Mouse (Mus musculus) hindbrain, postnatal 0 days (tissue): Measurements from ENCODE around the gene Zfp652. TPM values are rescaled to one million over a fixed set of nuclear protein-coding genes. Genes with fewer than 3 reads are reported as not detected.

Experiments used
- ATAC-seq: fragments of 200-750 bp; cut with Nextera tagmentation; 2 replicates; pipeline ENCODE4 v1.8.0; 2017; ENCODE audit warnings: mild to moderate bottlenecking, moderate TSS enrichment, moderate library complexity
- DNase-seq: peaks from one replicate; pipeline ENCODE4 v3.0.0-alpha.2; 2015; ENCODE audit warnings: low spot score
- H3K27ac ChIP-seq: fragments of 300-500 bp; sonication (generic); 2 replicates; pipeline ENCODE4 v1.5.1; 2014; ENCODE audit warnings: mild to moderate bottlenecking
- H3K27me3 ChIP-seq: fragments of 300-500 bp; sonication (generic); 2 replicates; pipeline ENCODE4 v1.6.1; 2014; ENCODE audit warnings: low read length, mixed read lengths; ENCODE audit not compliant: insufficient read depth
- H3K36me3 ChIP-seq: fragments of 300-500 bp; sonication (generic); 2 replicates; pipeline ENCODE4 v1.6.1; 2014; ENCODE audit warnings: low read length, mixed read lengths; ENCODE audit not compliant: insufficient read depth
- H3K4me1 ChIP-seq: fragments of 300-500 bp; sonication (generic); 2 replicates; pipeline ENCODE4 v1.6.1; 2014; ENCODE audit warnings: antibody characterized with exemption, low read length, mixed read lengths; ENCODE audit not compliant: insufficient read depth
- H3K4me2 ChIP-seq: fragments of 300-500 bp; sonication (generic); 2 replicates; pipeline ENCODE4 v1.6.1; 2014; ENCODE audit warnings: low read depth, mild to moderate bottlenecking, low read length, moderate library complexity, mixed read lengths
- H3K4me3 ChIP-seq: fragments of 300-500 bp; sonication (generic); 2 replicates; pipeline ENCODE4 v1.5.1; 2014; ENCODE audit warnings: low read length
- H3K9ac ChIP-seq: fragments of 300-500 bp; sonication (generic); replicated peaks from 2 replicates; pipeline ENCODE4 v1.6.1; 2014; ENCODE audit warnings: mild to moderate bottlenecking, low read length, moderate library complexity, mixed read lengths
- H3K9me3 ChIP-seq: fragments of 300-500 bp; sonication (generic); 2 replicates; pipeline ENCODE4 v1.6.1; 2016; ENCODE audit warnings: low read length, mixed read lengths
- CTCF ChIP-seq: IDR thresholded peaks from 2 replicates; pipeline ENCODE4 v1.5.1; 2016; ENCODE audit warnings: antibody characterized with exemption, control low read depth, low read depth
- WGBS: fragments of 180-500 bp; shearing (Covaris S2); extraction: QIAGEN DNeasy Blood & Tissue Kit; methylation state at CpG from one replicate; pipeline ENCODE4 v1.1.7; 2014; 5-methylcytosine and 5-hydroxymethylcytosine counted together
- polyA plus RNA-seq: library from polyadenylated mRNA; unstranded; fragments of >200 nt; fragmentation: Nextera tagmentation; extraction: Ambion mirVana; gene quantifications from 2 replicates; pipeline ENCODE4 v1.2.1, GENCODE M21; 2015
- total RNA-seq: library from RNA; depleted of rRNA; stranded (reverse); fragments of >200 nt; gene quantifications from 2 replicates; pipeline ENCODE4 v1.2.3, GENCODE M21; 2014

The Zfp652 gene
- total and polyA plus RNA-seq, 2 experiments from 2014 or later: 15.2 to 23.0 TPM

DNA sequence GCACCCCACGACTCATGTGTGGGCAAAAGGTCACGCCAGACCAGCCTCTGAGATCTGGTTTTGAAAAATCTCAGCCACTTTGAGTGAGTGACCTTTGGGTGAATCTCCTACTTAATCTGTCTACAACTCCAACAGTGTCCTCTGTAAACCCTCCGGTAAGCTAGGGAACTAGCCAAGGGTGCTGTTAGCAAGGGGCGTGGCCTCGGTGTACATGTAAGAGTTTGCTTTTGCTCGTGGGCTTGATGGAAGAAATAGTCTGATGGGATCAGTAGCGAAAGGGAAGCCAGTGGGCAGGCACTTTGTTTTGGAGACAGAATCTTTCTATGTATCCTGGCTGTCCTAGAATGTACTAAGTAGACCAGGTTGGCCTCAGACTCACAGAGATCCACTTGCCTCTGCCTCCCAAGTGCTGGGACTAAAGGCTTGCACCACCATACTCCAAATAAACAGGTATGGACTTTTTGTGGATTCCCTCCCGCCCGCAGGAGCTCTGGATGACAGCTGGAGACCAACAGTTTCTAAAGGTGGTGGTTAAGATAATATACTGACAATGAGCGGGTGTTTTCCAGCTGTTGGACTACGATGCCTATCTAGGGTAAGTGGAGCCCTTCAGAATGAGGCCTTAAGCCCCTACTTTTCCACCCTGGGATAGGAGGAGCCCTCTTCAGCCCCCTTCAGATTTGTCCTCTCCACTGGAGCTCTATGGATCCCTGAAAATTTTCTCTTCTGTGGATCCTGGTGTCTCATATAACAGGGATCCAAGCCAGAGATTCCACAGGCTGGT lies 115.9 kb downstream of the Zfp652 start:
- ATAC-seq: no peak
- 79% methylated on average over 11 of the region's 11 CpGs for WGBS
- TF ChIP-seq CTCF: no peak
- H3K9ac ChIP-seq: no peak overlapping the region
- H3K27ac ChIP-seq: no peak overlapping the region
- H3K9me3 ChIP-seq: no peaks in the 10 kb centered on the region
- no peak for DNase-seq
- peaks cover 56% of the 10 kb centered on the region for H3K27me3 ChIP-seq
- peaks cover 9% of the 10 kb centered on the region for H3K4me1 ChIP-seq
- H3K4me2 ChIP-seq: no peak overlapping the region
- H3K36me3 ChIP-seq: no peaks in the 10 kb centered on the region
- no peak overlapping the region for H3K4me3 ChIP-seq

DNA sequence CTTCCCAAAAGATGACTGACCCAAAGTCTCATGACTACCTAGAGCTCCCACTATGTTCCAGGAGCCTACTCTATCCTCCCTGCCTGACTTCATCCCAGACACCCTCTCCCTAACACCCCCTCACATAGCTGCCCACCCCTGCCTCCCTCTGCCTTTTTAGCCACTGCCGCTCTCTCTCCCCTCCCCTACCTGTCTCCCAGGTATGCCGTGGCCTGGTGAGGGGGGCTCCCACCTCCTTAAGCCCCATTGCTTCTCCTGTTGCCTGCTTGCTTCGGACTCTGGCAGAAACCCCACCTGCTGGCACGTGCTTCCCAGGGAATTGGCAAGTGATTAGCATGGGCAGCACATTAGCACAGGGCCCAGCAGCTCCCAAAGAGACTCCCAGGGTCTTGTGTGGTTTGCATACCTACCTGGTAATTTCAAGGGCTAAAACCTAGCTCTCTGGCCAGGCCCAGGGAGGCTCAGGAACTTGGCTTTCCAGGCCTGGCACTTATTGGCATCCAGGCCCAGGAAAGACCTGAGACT lies 117.1 kb downstream of the Zfp652 start:
- TF ChIP-seq CTCF: no peak
- H3K36me3 ChIP-seq: no peaks in the 10 kb centered on the region
- no peak for ATAC-seq
- no peak overlapping the region for H3K4me3 ChIP-seq
- no peaks in the 10 kb centered on the region for H3K9me3 ChIP-seq
- WGBS: 44% methylated on average over 4 of the region's 4 CpGs
- DNase-seq: no peak
- peaks cover 9% of the 10 kb centered on the region for H3K4me1 ChIP-seq
- no peak overlapping the region for H3K4me2 ChIP-seq
- peaks cover 63% of the 10 kb centered on the region for H3K27me3 ChIP-seq
- no peak overlapping the region for H3K27ac ChIP-seq
- H3K9ac ChIP-seq: no peak overlapping the region

DNA sequence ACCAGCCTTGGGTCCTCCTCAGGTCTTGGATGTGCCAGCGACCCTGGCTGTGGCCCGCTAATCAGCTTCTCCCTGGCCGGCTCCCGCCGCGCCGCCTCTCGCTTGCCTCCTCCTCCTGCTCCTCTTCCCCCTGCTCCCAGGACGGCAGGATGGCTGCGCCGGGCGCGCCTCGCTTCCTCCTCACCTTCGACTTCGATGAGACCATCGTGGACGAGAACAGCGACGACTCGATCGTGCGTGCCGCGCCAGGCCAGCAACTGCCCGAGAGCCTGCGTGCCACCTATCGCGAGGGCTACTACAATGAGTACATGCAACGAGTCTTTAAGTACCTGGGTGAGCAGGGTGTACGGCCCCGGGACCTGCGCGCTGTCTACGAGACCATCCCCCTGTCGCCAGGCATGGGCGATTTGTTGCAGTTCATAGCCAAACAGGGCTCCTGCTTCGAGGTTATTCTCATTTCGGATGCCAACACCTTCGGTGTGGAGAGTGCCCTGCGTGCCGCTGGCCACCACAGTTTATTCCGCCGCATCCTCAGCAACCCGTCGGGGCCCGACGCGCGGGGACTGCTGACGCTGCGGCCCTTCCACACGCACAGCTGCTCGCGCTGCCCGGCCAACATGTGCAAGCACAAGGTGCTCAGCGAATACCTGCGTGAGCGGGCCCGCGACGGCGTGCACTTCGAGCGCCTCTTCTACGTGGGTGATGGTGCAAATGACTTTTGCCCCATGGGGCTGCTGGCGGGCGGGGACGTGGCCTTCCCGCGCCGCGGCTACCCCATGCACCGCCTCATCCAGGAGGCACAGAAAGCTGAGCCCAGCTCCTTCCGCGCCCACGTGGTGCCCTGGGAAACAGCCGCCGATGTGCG lies 118.2 kb downstream of the Zfp652 start:
- peaks cover 9% of the 10 kb centered on the region for H3K4me1 ChIP-seq

GRCm38 (mm10) chr11:95831276-95831619 lies 118.8 kb downstream of the Zfp652 start:
- no peak for DNase-seq
- Histone ChIP-seq H3K27ac (no peak overlapping the region), H3K9me3 (no peaks in the 10 kb centered on the region), H3K9ac (no peak overlapping the region), H3K4me3 (peak overlapping the region; percentile 25; the same call in 1 of the 2 replicates), H3K27me3 (peaks cover 67% of the 10 kb centered on the region), H3K4me1 (peaks cover 12% of the 10 kb centered on the region), H3K36me3 (no peaks in the 10 kb centered on the region), H3K4me2 (peak overlapping the region; percentile 42)
- TF ChIP-seq CTCF: no peak
- WGBS: 9% methylated on average over 10 of the region's 10 CpGs
- ATAC-seq: no peak

More for the DNA sequence above, 118.2 kb downstream of the Zfp652 start:
- Histone ChIP-seq H3K27me3 (peaks cover 67% of the 10 kb centered on the region), H3K9ac (peak overlapping the region; percentile 28; the same call in 1 of the 2 replicates), H3K9me3 (no peaks in the 10 kb centered on the region), H3K4me2 (peak overlapping the region; percentile 42), H3K36me3 (no peaks in the 10 kb centered on the region), H3K27ac (no peak overlapping the region), H3K4me3 (peak overlapping the region; percentile 25)
- ATAC-seq (no peak), DNase-seq (no peak)
- TF ChIP-seq CTCF: no peak
- WGBS: 4% methylated on average over 80 of the region's 80 CpGs

GRCm38 (mm10) chr11:95831641-95832040 lies 119.2 kb downstream of the Zfp652 start:
- Histone ChIP-seq H3K9me3 (no peaks in the 10 kb centered on the region), H3K27ac (no peak overlapping the region), H3K36me3 (no peaks in the 10 kb centered on the region), H3K4me1 (peaks cover 16% of the 10 kb centered on the region), H3K4me2 (no peak overlapping the region), H3K27me3 (peaks cover 64% of the 10 kb centered on the region), H3K4me3 (0 out of 2 replicates have a peak overlapping the region, but pooled peaks have one; percentile 25), H3K9ac (no peak overlapping the region)
- TF ChIP-seq CTCF: peak; percentile 24
- ATAC-seq (no peak), DNase-seq (no peak)
- WGBS: 8% methylated on average over 15 of the region's 15 CpGs

DNA sequence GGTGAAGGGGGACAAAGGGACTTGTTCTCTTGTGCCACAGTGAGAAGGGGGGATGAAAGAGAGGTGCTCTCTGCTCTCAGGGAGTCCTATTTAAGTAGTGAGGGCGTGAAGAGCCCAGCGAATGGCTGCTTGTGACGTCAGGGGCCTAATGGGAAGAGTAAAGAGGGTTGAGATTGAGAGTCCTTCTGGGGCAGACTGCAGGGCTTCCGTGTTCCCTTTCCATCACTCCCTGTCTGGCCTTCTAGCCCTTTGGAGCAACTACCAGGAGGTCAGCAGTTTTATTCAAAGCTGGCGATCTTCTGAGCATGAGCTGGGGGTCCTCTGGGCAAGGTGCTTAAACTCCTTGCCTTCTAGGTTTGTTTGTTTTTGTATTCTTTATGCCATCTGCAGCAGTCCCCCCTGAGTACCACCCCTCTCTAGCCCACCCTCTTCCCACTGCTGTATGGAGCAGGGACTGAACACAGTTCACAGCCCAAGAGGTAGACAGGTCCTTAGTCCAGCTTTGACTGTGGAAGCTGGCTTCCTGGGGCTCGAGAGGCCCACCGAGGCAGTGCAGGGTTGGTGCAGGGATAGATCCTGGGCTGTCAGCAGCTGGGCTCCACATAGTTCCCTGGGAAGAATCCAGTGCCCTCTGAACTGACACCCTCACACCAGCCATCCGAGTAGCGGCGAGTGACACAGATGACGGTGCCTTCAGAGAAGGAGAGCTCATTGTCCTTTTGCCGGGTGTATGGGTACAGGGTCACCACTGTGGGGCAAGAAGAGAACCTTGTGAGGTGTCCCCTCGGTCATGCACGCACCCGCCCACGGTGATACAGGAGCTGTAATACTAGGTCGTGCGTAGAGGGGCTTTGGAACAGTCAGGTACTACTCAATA lies 119.9 kb downstream of the Zfp652 start:
- ATAC-seq (no peak), DNase-seq (no peak)
- WGBS: 42% methylated on average over 18 of the region's 18 CpGs
- Histone ChIP-seq H3K27me3 (peaks cover 61% of the 10 kb centered on the region), H3K9me3 (no peaks in the 10 kb centered on the region), H3K4me3 (no peak overlapping the region), H3K9ac (no peak overlapping the region), H3K27ac (no peak overlapping the region), H3K4me1 (peaks cover 17% of the 10 kb centered on the region), H3K36me3 (no peaks in the 10 kb centered on the region), H3K4me2 (no peak overlapping the region)
- TF ChIP-seq CTCF: no peak
